Mouse (Mus musculus) liver, postnatal 0 days (tissue): ENCODE measurements around the gene Rapgef4.

Source experiments
- CTCF ChIP-seq: sonication (generic); IDR thresholded peaks from 2 replicates; pipeline ENCODE4 v1.5.1; 2016; ENCODE audit warnings: antibody characterized with exemption, low read depth
- EP300 ChIP-seq: IDR thresholded peaks from 2 replicates; pipeline ENCODE4 v1.6.1; 2016; ENCODE audit warnings: antibody characterized with exemption, low read depth, mild to moderate bottlenecking

- TF ChIP-seq CTCF (no peak), EP300 (no peak)
These were observed 148.7 kb downstream of the Rapgef4 start for GRCm38 (mm10) chr2:72129612-72130311.
